Mouse (Mus musculus): Measurements from ENCODE around the gene Slc36a4.

Slc36a4 gene

GRCm38 (mm10) chr9:15792076-15792475 is 82.5 kb downstream of the Slc36a4 start:
- no peak for DNase-seq (ENCODE audit: extremely low read depth, low read depth, low spot score)
